Mouse (Mus musculus) c-Kit-positive CD71-positive TER-119-positive erythroid progenitor cells, embryonic 14.5 days (primary cell): Measurements from ENCODE around the gene Adam3.

Experiments used
- DNase-seq: peaks from one replicate; pipeline ENCODE4 v3.0.0-alpha.2; 2013; ENCODE audit warnings: low spot score

Gene Adam3

GRCm38 (mm10) chr8:24725630-24726029, at the start of gene Adam3:
Adam3 (minus strand) TSS chr8:24725852.
- DNase-seq = no peak

- DNase-seq = no peak
Observed at GRCm38 (mm10) chr8:24724886-24725626, 596 bp downstream of the Adam3 start.
